Mouse (Mus musculus) C2C12 (cell line): ENCODE measurements around the gene Usp10.

ENCODE experiments used
- CTCF ChIP-seq: IDR thresholded peaks from one replicate; pipeline ENCODE4 v1.5.1; 2011; ENCODE audit not compliant: control insufficient read depth, insufficient read depth, insufficient read length
- MYOG ChIP-seq: IDR thresholded peaks from one replicate; pipeline ENCODE4 v1.6.1; 2011; ENCODE audit not compliant: control insufficient read depth, insufficient read length; ENCODE audit errors: extremely low read depth
- USF1 ChIP-seq: IDR thresholded peaks from one replicate; pipeline ENCODE4 v1.6.1; 2011; ENCODE audit warnings: low read depth, mild to moderate bottlenecking, control low read depth, moderate library complexity

- TF ChIP-seq CTCF (no peak), MYOG (no peak), USF1 (no peak)
Observed at GRCm38 (mm10) chr8:119909944-119910546, at the start of gene Usp10.
